Mouse (Mus musculus): ENCODE results near the gene Cbx7.
A peak's percentile ranks its signal among the peaks of the same experiment; 100 is the strongest.
"Not testable (repeated sequence)": the region's sequence is repeated elsewhere in the genome, so short reads cannot be mapped to it uniquely, and the experiment has no call there.

Cbx7 gene

GRCm38 (mm10) chr15:79918485-79918884 is 52.4 kb downstream of the Cbx7 start:
- no peak for DNase-seq

- no peak for DNase-seq
These were observed 53.7 kb downstream of the Cbx7 start for GRCm38 (mm10) chr15:79917111-79917720.

GRCm38 (mm10) chr15:79916150-79916549 is 54.8 kb downstream of the Cbx7 start:
- DNase-seq: no peak

GRCm38 (mm10) chr15:79914357-79914756 is 56.6 kb downstream of the Cbx7 start:
- DNase-seq: no peak

GRCm38 (mm10) chr15:79913761-79914346 is 57.1 kb downstream of the Cbx7 start:
- no peak for DNase-seq

- no peak for DNase-seq
These were observed 59.6 kb downstream of the Cbx7 start for GRCm38 (mm10) chr15:79911339-79911738.

- not testable (repeated sequence) for DNase-seq
These were observed 60.1 kb downstream of the Cbx7 start for GRCm38 (mm10) chr15:79910812-79911211.

GRCm38 (mm10) chr15:79909006-79909405 is 61.9 kb downstream of the Cbx7 start:
- not testable (repeated sequence) for DNase-seq

- no peak for DNase-seq
These were observed 64.1 kb downstream of the Cbx7 start for GRCm38 (mm10) chr15:79906855-79907254.

GRCm38 (mm10) chr15:79905211-79905610 is 65.7 kb downstream of the Cbx7 start:
- DNase-seq: no peak

- DNase-seq: not testable (repeated sequence)
These were observed 66.2 kb downstream of the Cbx7 start for GRCm38 (mm10) chr15:79904678-79905077.

- DNase-seq: no peak
These were observed 67.0 kb downstream of the Cbx7 start for GRCm38 (mm10) chr15:79903963-79904362.

- not testable (repeated sequence) for DNase-seq
These were observed 67.8 kb downstream of the Cbx7 start for GRCm38 (mm10) chr15:79903081-79903480.

- no peak for DNase-seq
These were observed 69.5 kb downstream of the Cbx7 start for GRCm38 (mm10) chr15:79901399-79901798.

GRCm38 (mm10) chr15:79900751-79901150 is 70.2 kb downstream of the Cbx7 start:
- DNase-seq: no peak

- no peak for DNase-seq
These were observed 71.0 kb downstream of the Cbx7 start for GRCm38 (mm10) chr15:79899828-79900510.

GRCm38 (mm10) chr15:79898988-79899387 is 71.9 kb downstream of the Cbx7 start:
- peak; percentile 45 for DNase-seq

GRCm38 (mm10) chr15:79896080-79896725 is 74.7 kb downstream of the Cbx7 start:
- DNase-seq: peak; percentile 37

GRCm38 (mm10) chr15:79895221-79896079 is 75.5 kb downstream of the Cbx7 start:
- peak; percentile 69 for DNase-seq

GRCm38 (mm10) chr15:79894343-79894742 is 76.6 kb downstream of the Cbx7 start:
- DNase-seq: no peak

- DNase-seq: no peak
These were observed 77.1 kb downstream of the Cbx7 start for GRCm38 (mm10) chr15:79893824-79894123.

GRCm38 (mm10) chr15:79892995-79893823 is 77.7 kb downstream of the Cbx7 start:
- peak; percentile 58 for DNase-seq
